Mouse (Mus musculus) CH12.LX (cell line): Measurements from ENCODE around the gene Card19. TPM values are rescaled to one million over a fixed set of nuclear protein-coding genes. Genes with fewer than 3 reads are reported as not detected.

Experiments used
- DNase-seq: peaks from one replicate; pipeline ENCODE4 v3.0.0-alpha.2; 2013; ENCODE audit errors: extremely low read depth
- H3K27ac ChIP-seq: 2 replicates; pipeline ENCODE4 v1.5.1; 2012; ENCODE audit warnings: low read depth, mild to moderate bottlenecking, control low read depth, moderate library complexity; ENCODE audit not compliant: insufficient read depth
- H3K27me3 ChIP-seq: replicated peaks from 2 replicates; pipeline ENCODE3; 2012; ENCODE audit warnings: inconsistent platforms
- H3K36me3 ChIP-seq, 2 experiments: replicated peaks in 1 of 2; 2 replicates each; pipeline versions ENCODE3 to v1.6.1; 2012; ENCODE audit warnings: inconsistent platforms in 1 of 2, low read length in 1 of 2, mild to moderate bottlenecking in 1 of 2, mixed read lengths in 1 of 2, moderate library complexity in 1 of 2; ENCODE audit not compliant: control insufficient read depth in 1 of 2, insufficient read depth in 1 of 2
- H3K4me1 ChIP-seq, 2 experiments: 2 replicates each; pipeline ENCODE4 v1.6.1; 2012; ENCODE audit warnings: inconsistent platforms in 1 of 2, moderate library complexity in 1 of 2; ENCODE audit not compliant: insufficient read depth in 2 of 2, control insufficient read depth in 1 of 2
- H3K4me2 ChIP-seq: 2 replicates; pipeline ENCODE4 v1.6.1; 2012; ENCODE audit warnings: low read depth, mild to moderate bottlenecking, control low read depth; ENCODE audit not compliant: poor library complexity, insufficient read depth, severe bottlenecking
- H3K4me3 ChIP-seq, 3 experiments: fragments of 150-350 bp in 1 of 3; sonication (generic) in 1 of 3; replicated peaks in 1 of 3; 2 replicates each; pipeline versions ENCODE3 to v1.5.1; 2011 to 2012; ENCODE audit warnings: low read depth in 2 of 3, low read length in 2 of 3, mild to moderate bottlenecking in 2 of 3, moderate library complexity in 2 of 3, control low read depth in 1 of 3, improper control_type of control experiment in 1 of 3, inconsistent platforms in 1 of 3, mixed read lengths in 1 of 3; ENCODE audit not compliant: poor library complexity in 1 of 3
- H3K79me2 ChIP-seq: replicated peaks from 2 replicates; pipeline ENCODE4 v1.6.1; 2012; ENCODE audit warnings: mild to moderate bottlenecking, moderate library complexity; ENCODE audit not compliant: control insufficient read depth, poor library complexity, insufficient read depth, severe bottlenecking; ENCODE audit errors: extremely low read depth
- H3K9ac ChIP-seq: 2 replicates; pipeline ENCODE4 v1.6.1; 2012; ENCODE audit warnings: low read depth, mild to moderate bottlenecking, control low read depth, moderate library complexity; ENCODE audit not compliant: insufficient read depth
- H3K9me3 ChIP-seq: replicated peaks from 2 replicates; pipeline ENCODE3; 2012; ENCODE audit warnings: low read length, inconsistent platforms, mixed read lengths
- BHLHE40 ChIP-seq: IDR thresholded peaks from 2 replicates; pipeline ENCODE4 v1.6.1; 2011; ENCODE audit warnings: mild to moderate bottlenecking, low read depth, low read length, improper control_type of control experiment
- CHD1 ChIP-seq: IDR thresholded peaks from 2 replicates; pipeline ENCODE4 v1.6.1; 2012; ENCODE audit warnings: low read depth, low read length, improper control_type of control experiment, inconsistent platforms
- CTCF ChIP-seq, 2 experiments: IDR thresholded peaks in 1 of 2; conservative IDR thresholded peaks in 1 of 2; 2 replicates each; pipeline ENCODE4 v1.5.1; 2011 to 2012; ENCODE audit warnings: low read depth in 2 of 2, low read length in 2 of 2, improper control_type of control experiment in 1 of 2, inconsistent platforms in 1 of 2, mild to moderate bottlenecking in 1 of 2, moderate library complexity in 1 of 2
- E2F4 ChIP-seq: IDR thresholded peaks from 2 replicates; pipeline ENCODE4 v1.6.1; 2011; ENCODE audit warnings: low read depth, low read length, improper control_type of control experiment; ENCODE audit not compliant: insufficient replicate concordance
- ELF1 ChIP-seq: IDR thresholded peaks from 2 replicates; pipeline ENCODE4 v1.6.1; 2014; ENCODE audit warnings: low read depth, mild to moderate bottlenecking, inconsistent platforms, low read length, improper control_type of control experiment
- IRF4 ChIP-seq: IDR thresholded peaks from 2 replicates; pipeline ENCODE4 v1.6.1; 2014; ENCODE audit warnings: low read depth, mild to moderate bottlenecking, inconsistent platforms, low read length, improper control_type of control experiment
- PAX5 ChIP-seq: IDR thresholded peaks from 2 replicates; pipeline ENCODE4 v1.6.1; 2012; ENCODE audit warnings: low read length, inconsistent platforms, mixed read lengths
- POLR2A ChIP-seq: IDR thresholded peaks from 2 replicates; pipeline ENCODE4 v1.6.1; 2011; ENCODE audit warnings: low read depth, mild to moderate bottlenecking, improper control_type of control experiment, low read length
- SIN3A ChIP-seq: IDR thresholded peaks from 2 replicates; pipeline ENCODE4 v1.6.1; 2012; ENCODE audit warnings: low read length, improper control_type of control experiment, inconsistent platforms
- SMC3 ChIP-seq: IDR thresholded peaks from 2 replicates; pipeline ENCODE4 v1.6.1; 2011; ENCODE audit warnings: low read depth, low read length, improper control_type of control experiment
- TBP ChIP-seq: conservative IDR thresholded peaks from 2 replicates; pipeline ENCODE4 v1.6.1; 2011; ENCODE audit warnings: low read depth, low read length, improper control_type of control experiment
- TCF12 ChIP-seq: IDR thresholded peaks from 2 replicates; pipeline ENCODE4 v1.6.1; 2014; ENCODE audit warnings: low read depth, mild to moderate bottlenecking, inconsistent platforms, low read length, improper control_type of control experiment
- USF2 ChIP-seq: conservative IDR thresholded peaks from 2 replicates; pipeline ENCODE4 v1.6.1; 2011; ENCODE audit warnings: low read depth, low read length, improper control_type of control experiment
- ZKSCAN1 ChIP-seq: IDR thresholded peaks from 2 replicates; pipeline ENCODE4 v1.6.1; 2012; ENCODE audit warnings: low read depth, inconsistent platforms, low read length, improper control_type of control experiment, borderline replicate concordance
- ZMIZ1 ChIP-seq: IDR thresholded peaks from 2 replicates; pipeline ENCODE4 v1.6.1; 2012; ENCODE audit warnings: low read depth, mild to moderate bottlenecking, inconsistent platforms, low read length, improper control_type of control experiment
- ZNF384 ChIP-seq: IDR thresholded peaks from 2 replicates; pipeline ENCODE4 v1.6.1; 2012; ENCODE audit warnings: low read depth, low read length, improper control_type of control experiment, inconsistent platforms
- dilution Hi-C: fragments of 300-500 bp; cut with MboI; formaldehyde crosslinking; loops from 2 replicates; pipeline ENCODE4 v1.14.3; 2020; ENCODE audit warnings: low sequenced_read_pairs; ENCODE audit not compliant: extremely low pct_unique_long_range_greater_than_20kb, extremely low pct_ligation_motif_present
- in situ Hi-C: fragments of 300-500 bp; cut with MboI; formaldehyde crosslinking; loops from 3 replicates; pipeline ENCODE4 v1.14.3; 2019; ENCODE audit warnings: low sequenced_read_pairs, low pct_ligation_motif_present, low pct_unique_long_range_greater_than_20kb, mixed read lengths
- polyA plus RNA-seq: library from polyadenylated mRNA; unstranded; fragments of >175 nt; gene quantifications from 2 replicates; pipeline ENCODE4 v1.2.1, GENCODE M21; 2012; ENCODE audit warnings: low read depth; ENCODE audit not compliant: insufficient read length
- total RNA-seq, 2 experiments: library from RNA; depleted of rRNA; stranded (reverse); fragments of 300-350 nt in 1 of 2; fragments of >200 nt in 1 of 2; gene quantifications; 2 replicates each; pipeline ENCODE4 v1.2.3; 2012 to 2014

Card19 gene
- total and polyA plus RNA-seq, 3 experiments, result 3.9 to 9.3 (median 5.2) TPM

- no peak for TF ChIP-seq ZKSCAN1
- no peak for TF ChIP-seq E2F4
- TF ChIP-seq SIN3A, result no peak
- no peak for TF ChIP-seq ELF1
- no peak for TF ChIP-seq TCF12
- TF ChIP-seq BHLHE40, result no peak
- TF ChIP-seq POLR2A, result no peak
- no peak for TF ChIP-seq CTCF (conservative IDR thresholded peaks at IDR 0.05 in 1 of 2, IDR thresholded peaks at IDR 0.05 in 1 of 2; ENCODE audit: low read depth in 2 of 2, low read length in 2 of 2)
- TF ChIP-seq SMC3, result no peak
- TF ChIP-seq USF2, result no peak
- no peak for TF ChIP-seq PAX5
- TF ChIP-seq IRF4, result no peak
- TF ChIP-seq ZMIZ1, result no peak
- no peak for TF ChIP-seq CHD1
- TF ChIP-seq, all 38 proteins: peak for 0
- H3K79me2 ChIP-seq, result no peaks in the 10 kb centered on the region
- H3K9ac ChIP-seq, result no peak overlapping the region
- H3K4me1 ChIP-seq, result peaks cover 2 to 25% of the 10 kb centered on the region in 2 experiments; a peak in 3 of 4 replicates
- DNase-seq, result no peak
- H3K9me3 ChIP-seq, result peaks cover 5% of the 10 kb centered on the region
- H3K4me2 ChIP-seq, result no peak overlapping the region
- peaks cover 27% of the 10 kb centered on the region for H3K27me3 ChIP-seq
- H3K27ac ChIP-seq, result no peak overlapping the region
- in situ Hi-C loops, result no loop called here
- no peak overlapping the region for H3K4me3 ChIP-seq
- no peaks in the 10 kb centered on the region for H3K36me3 ChIP-seq
- dilution Hi-C loops, result no loop called here
Observed at GRCm38 (mm10) chr13:49219367-49219766, 3.5 kb upstream of the Card19 start.

- dilution Hi-C loops, result no loop called here
- no peak for TF ChIP-seq ZNF384
- TF ChIP-seq IRF4, result no peak
- TF ChIP-seq USF2, result no peak
- no peak for TF ChIP-seq TBP
- TF ChIP-seq, all 38 proteins: peak for 0
- DNase-seq, result no peak
- Histone ChIP-seq H3K9me3 (peaks cover 5% of the 10 kb centered on the region), H3K79me2 (no peaks in the 10 kb centered on the region), H3K27me3 (peaks cover 27% of the 10 kb centered on the region), H3K9ac (no peak overlapping the region), H3K36me3 (no peaks in the 10 kb centered on the region), H3K4me3 (no peak overlapping the region), H3K27ac (no peak overlapping the region), H3K4me2 (no peak overlapping the region), H3K4me1 (peaks cover 0 to 21% of the 10 kb centered on the region in 2 experiments; a peak in 2 of 4 replicates)
- in situ Hi-C loops, result no loop called here
Observed at GRCm38 (mm10) chr13:49218651-49219050, 2.8 kb upstream of the Card19 start.
